Mouse (Mus musculus) forebrain, postnatal 0 days (tissue): ENCODE results near the gene Hic1. TPM values are rescaled to one million over a fixed set of nuclear protein-coding genes. Genes with fewer than 3 reads are reported as not detected.

Experiments
- ATAC-seq: fragments of 200-750 bp; cut with Nextera tagmentation; 2 replicates; pipeline ENCODE4 v1.8.0; 2017; ENCODE audit warnings: mild to moderate bottlenecking, moderate library complexity
- DNase-seq: peaks from one replicate; pipeline ENCODE4 v3.0.0-alpha.2; 2015
- H3K27ac ChIP-seq: fragments of 300-500 bp; sonication (generic); 2 replicates; pipeline ENCODE4 v1.5.1; 2014; ENCODE audit warnings: low read depth, mild to moderate bottlenecking, antibody characterized with exemption, low read length, moderate library complexity, mixed read lengths
- H3K27me3 ChIP-seq: fragments of 300-500 bp; sonication (generic); 2 replicates; pipeline ENCODE4 v1.6.1; 2014; ENCODE audit warnings: mild to moderate bottlenecking, low read length, mixed read lengths; ENCODE audit not compliant: insufficient read depth
- H3K36me3 ChIP-seq: fragments of 300-500 bp; sonication (generic); 2 replicates; pipeline ENCODE4 v1.6.1; 2014; ENCODE audit warnings: mild to moderate bottlenecking, moderate library complexity; ENCODE audit not compliant: insufficient read depth
- H3K4me1 ChIP-seq: fragments of 300-500 bp; sonication (generic); 2 replicates; pipeline ENCODE4 v1.6.1; 2014; ENCODE audit warnings: antibody characterized with exemption; ENCODE audit not compliant: insufficient read depth
- H3K4me2 ChIP-seq: fragments of 300-500 bp; sonication (generic); 2 replicates; pipeline ENCODE4 v1.6.1; 2014; ENCODE audit warnings: low read depth, mild to moderate bottlenecking, moderate library complexity
- H3K4me3 ChIP-seq: fragments of 300-500 bp; sonication (generic); 2 replicates; pipeline ENCODE4 v1.5.1; 2014; ENCODE audit warnings: low read depth, low read length, mixed read lengths
- H3K9ac ChIP-seq: fragments of 300-500 bp; sonication (generic); 2 replicates; pipeline ENCODE4 v1.6.1; 2014; ENCODE audit warnings: mild to moderate bottlenecking
- H3K9me3 ChIP-seq: fragments of 300-500 bp; sonication (generic); 2 replicates; pipeline ENCODE4 v1.6.1; 2016; ENCODE audit warnings: low read length
- CTCF ChIP-seq: sonication (generic); IDR thresholded peaks from 2 replicates; pipeline ENCODE4 v1.5.1; 2016; ENCODE audit warnings: antibody characterized with exemption, control low read depth, low read depth
- WGBS: fragments of 180-500 bp; shearing (Covaris S2); extraction: QIAGEN DNeasy Blood & Tissue Kit; methylation state at CpG from one replicate; pipeline ENCODE4 v1.1.7; 2014; 5-methylcytosine and 5-hydroxymethylcytosine counted together
- polyA plus RNA-seq: library from polyadenylated mRNA; unstranded; fragments of >200 nt; fragmentation: Nextera tagmentation; extraction: Ambion mirVana; gene quantifications from 2 replicates; pipeline ENCODE4 v1.2.1, GENCODE M21; 2015
- total RNA-seq: library from RNA; depleted of rRNA; stranded (reverse); fragments of >200 nt; gene quantifications from 2 replicates; pipeline ENCODE4 v1.2.3, GENCODE M21; 2014

Hic1 gene
- total and polyA plus RNA-seq, 2 experiments from 2014 or later: 1.7 to 4.5 TPM

GRCm38 (mm10) chr11:75198792-75199191 is 29.5 kb upstream of the Hic1 start:
- H3K4me2 ChIP-seq: no peak overlapping the region
- no peak overlapping the region for H3K4me3 ChIP-seq
- 68% methylated on average over 4 of the region's 4 CpGs for WGBS
- ATAC-seq (no peak), DNase-seq (no peak)
- peaks cover 11% of the 10 kb centered on the region; the same call in 1 of the 2 replicates for H3K4me1 ChIP-seq
- H3K9me3 ChIP-seq: no peaks in the 10 kb centered on the region
- H3K27ac ChIP-seq: no peak overlapping the region
- no peak for TF ChIP-seq CTCF
- no peaks in the 10 kb centered on the region for H3K36me3 ChIP-seq
- no peak overlapping the region for H3K9ac ChIP-seq
- H3K27me3 ChIP-seq: peaks cover 24% of the 10 kb centered on the region

DNA sequence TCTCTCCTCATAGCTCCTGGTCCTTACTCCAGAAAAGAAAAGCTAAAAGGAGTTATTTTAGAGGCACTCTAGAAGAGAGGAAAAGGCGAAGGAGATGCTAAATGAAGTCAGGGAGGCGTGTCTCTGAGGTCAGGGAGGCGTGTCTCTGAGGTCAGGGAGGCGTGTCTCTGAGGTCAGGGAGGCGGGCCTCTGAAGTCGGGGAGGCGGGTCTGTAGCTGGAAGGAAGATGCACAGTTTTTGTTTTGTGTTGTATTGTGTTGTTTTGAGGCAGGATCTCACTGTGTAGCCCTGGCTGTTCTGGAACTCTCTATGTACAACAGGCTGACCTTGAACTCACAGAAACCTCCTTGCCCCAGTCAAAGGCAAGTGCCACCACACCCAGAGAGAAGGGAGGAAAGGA is 28.6 kb upstream of the Hic1 start:
- Histone ChIP-seq H3K9ac (no peak overlapping the region), H3K27me3 (peaks cover 31% of the 10 kb centered on the region), H3K36me3 (no peaks in the 10 kb centered on the region), H3K4me1 (peaks cover 11% of the 10 kb centered on the region; the same call in 1 of the 2 replicates), H3K4me3 (no peak overlapping the region), H3K4me2 (no peak overlapping the region), H3K27ac (no peak overlapping the region), H3K9me3 (no peaks in the 10 kb centered on the region)
- TF ChIP-seq CTCF: no peak
- DNase-seq (no peak), ATAC-seq (no peak)
- 39% methylated on average over 7 of the region's 7 CpGs for WGBS

DNA sequence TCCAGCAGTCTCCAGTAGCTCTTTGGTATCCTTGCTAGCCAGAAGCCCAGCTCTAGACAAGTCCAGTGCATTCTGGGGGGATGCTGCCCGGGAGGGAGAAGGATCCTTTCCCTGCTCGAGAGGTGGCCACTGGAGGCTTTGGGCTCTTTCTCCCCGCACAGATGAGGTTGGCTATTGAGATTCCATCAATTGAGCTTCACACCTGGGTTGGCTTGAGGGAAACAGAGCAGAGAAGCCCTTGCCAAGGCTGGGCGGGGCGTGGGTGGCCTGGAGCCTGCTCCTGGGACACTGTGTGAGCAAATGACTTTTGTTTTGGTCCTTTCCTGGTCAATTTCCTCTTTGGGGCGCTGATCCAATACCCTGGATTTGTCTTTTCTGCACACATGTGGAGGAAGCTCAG is 26.8 kb upstream of the Hic1 start:
- peaks cover 11% of the 10 kb centered on the region; the same call in 1 of the 2 replicates for H3K4me1 ChIP-seq
- peak overlapping the region; percentile 73 for H3K4me2 ChIP-seq
- 53% methylated on average over 6 of the region's 6 CpGs for WGBS

DNA sequence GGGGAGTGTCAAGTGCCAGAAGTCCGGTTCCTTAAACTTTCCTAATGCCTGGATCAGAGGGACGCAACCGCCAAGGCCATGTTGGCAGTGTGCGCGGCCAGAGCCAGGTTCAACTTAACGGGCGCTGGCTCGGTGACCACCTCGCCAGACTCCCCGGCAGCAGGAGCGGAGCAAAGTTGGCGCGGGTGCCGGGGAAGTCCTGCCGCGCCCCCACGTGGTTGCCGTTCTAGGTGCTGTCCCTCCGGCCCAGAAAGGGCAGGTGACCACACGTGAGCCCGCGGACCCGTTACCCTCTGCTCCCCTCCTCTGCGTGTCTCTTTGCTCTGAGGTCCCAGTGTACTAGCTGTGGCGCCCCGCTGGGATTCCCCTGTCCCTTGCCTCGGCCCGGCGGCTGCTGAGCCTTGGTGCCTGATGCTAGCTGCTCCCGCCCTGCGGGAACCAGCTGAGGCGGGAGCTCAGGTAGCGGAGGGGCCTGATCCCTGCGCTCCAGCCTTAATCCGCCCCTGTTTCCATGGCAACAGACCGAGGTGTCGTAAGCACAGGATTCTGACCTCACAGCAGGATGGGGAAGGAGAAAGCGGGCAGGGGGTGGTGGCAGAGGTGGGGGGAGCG is 25.6 kb upstream of the Hic1 start:
- peak; percentile 21; the same call in 1 of the 2 replicates for ATAC-seq
- TF ChIP-seq CTCF: peak; percentile 36; the same call in 1 of the 2 replicates
- DNase-seq: peak; percentile 73
- WGBS: under 1% methylated on average over 39 of the region's 39 CpGs
- H3K4me1 ChIP-seq: peaks cover 14% of the 10 kb centered on the region; the same call in 1 of the 2 replicates
- peak overlapping the region; percentile 73 for H3K4me2 ChIP-seq
- no peaks in the 10 kb centered on the region for H3K36me3 ChIP-seq
- H3K27ac ChIP-seq: no peak overlapping the region
- no peaks in the 10 kb centered on the region for H3K9me3 ChIP-seq
- peaks cover 32% of the 10 kb centered on the region for H3K27me3 ChIP-seq
- peak overlapping the region; percentile 52 for H3K9ac ChIP-seq
- H3K4me3 ChIP-seq: peak overlapping the region; percentile 47

More for the DNA sequence above, 26.8 kb upstream of the Hic1 start:
- Histone ChIP-seq H3K9ac (no peak overlapping the region), H3K27me3 (peaks cover 32% of the 10 kb centered on the region), H3K9me3 (no peaks in the 10 kb centered on the region), H3K27ac (no peak overlapping the region), H3K4me3 (no peak overlapping the region), H3K36me3 (no peaks in the 10 kb centered on the region)
- no peak for TF ChIP-seq CTCF
- DNase-seq: no peak
- no peak for ATAC-seq

- TF ChIP-seq CTCF: no peak
- Histone ChIP-seq H3K27me3 (peaks cover 32% of the 10 kb centered on the region), H3K4me3 (peak overlapping the region; percentile 47), H3K9ac (peak overlapping the region; percentile 52), H3K36me3 (no peaks in the 10 kb centered on the region), H3K4me2 (peak overlapping the region; percentile 73), H3K9me3 (no peaks in the 10 kb centered on the region), H3K27ac (no peak overlapping the region), H3K4me1 (peaks cover 20% of the 10 kb centered on the region; the same call in 1 of the 2 replicates)
- 1% methylated on average over 52 of the region's 52 CpGs for WGBS
- ATAC-seq: no peak
- peak; percentile 46 for DNase-seq
Measured at GRCm38 (mm10) chr11:75194121-75194849, 25.0 kb upstream of the Hic1 start.

GRCm38 (mm10) chr11:75193256-75194071 is 24.1 kb upstream of the Hic1 start, which contains the start of gene Rtn4rl1:
Rtn4rl1 (plus strand) TSS chr11:75193783.
- H3K9me3 ChIP-seq: no peaks in the 10 kb centered on the region
- H3K27ac ChIP-seq: no peak within 1 kb of the TSS
- peaks cover 23% of the 10 kb centered on the region; the same call in 1 of the 2 replicates for H3K4me1 ChIP-seq
- no peak for TF ChIP-seq CTCF
- H3K9ac ChIP-seq: peak within 1 kb of the TSS; percentile 52
- peaks cover 32% of the 10 kb centered on the region for H3K27me3 ChIP-seq
- ATAC-seq (peak; percentile 38; the same call in 1 of the 2 replicates), DNase-seq (peak; percentile 76)
- no peaks in the 10 kb centered on the region for H3K36me3 ChIP-seq
- peak within 1 kb of the TSS; percentile 47 for H3K4me3 ChIP-seq
- WGBS: under 1% methylated on average over 78 of the region's 84 CpGs
- H3K4me2 ChIP-seq: peak within 1 kb of the TSS; percentile 73
